Mouse (Mus musculus) kidney, adult 2 months (tissue): ENCODE results near the gene Map1b. TPM values are rescaled to one million over a fixed set of nuclear protein-coding genes. Genes with fewer than 3 reads are reported as not detected.
A peak's percentile ranks its signal among the peaks of the same experiment; 100 is the strongest.

Source experiments
- DNase-seq: peaks from one replicate; pipeline ENCODE4 v3.0.0; 2021
- H3K27ac ChIP-seq: fragments of 200-500 bp; 2 replicates; pipeline ENCODE4 v1.5.1; 2012; ENCODE audit warnings: low read depth, low read length, control low read depth, inconsistent platforms; ENCODE audit not compliant: insufficient read depth
- H3K27me3 ChIP-seq: fragments of 200-500 bp; replicated peaks from 2 replicates; pipeline ENCODE4 v1.6.1; 2012; ENCODE audit warnings: mild to moderate bottlenecking, moderate library complexity, low read length, inconsistent platforms; ENCODE audit not compliant: control insufficient read depth, insufficient read depth
- H3K36me3 ChIP-seq: fragments of 200-500 bp; 2 replicates; pipeline ENCODE4 v1.6.1; 2012; ENCODE audit warnings: mild to moderate bottlenecking, moderate library complexity, low read length, inconsistent platforms; ENCODE audit not compliant: control insufficient read depth, insufficient read depth
- H3K4me1 ChIP-seq: fragments of 200-500 bp; 2 replicates; pipeline ENCODE4 v1.6.1; 2011; ENCODE audit warnings: low read length; ENCODE audit not compliant: control insufficient read depth, insufficient read depth
- H3K4me3 ChIP-seq: fragments of 200-500 bp; 2 replicates; pipeline ENCODE4 v1.5.1; 2011; ENCODE audit warnings: mild to moderate bottlenecking, low read depth, low read length, control low read depth; ENCODE audit not compliant: insufficient read depth
- CTCF ChIP-seq: fragments of 200-500 bp; conservative IDR thresholded peaks from 2 replicates; pipeline ENCODE4 v1.5.1; 2011; ENCODE audit warnings: low read depth, mild to moderate bottlenecking, control low read depth, low read length, moderate library complexity, mixed read lengths; ENCODE audit not compliant: insufficient read depth, insufficient read length
- POLR2A ChIP-seq: fragments of 200-500 bp; IDR thresholded peaks from one replicate; pipeline ENCODE4 v1.6.1; 2011; ENCODE audit warnings: low read depth, low read length, control low read depth
- WGBS: fragments of 180-500 bp; shearing (Covaris S2); methylation state at CpG from one replicate; pipeline ENCODE4 v1.1.7; 2018; 5-methylcytosine and 5-hydroxymethylcytosine counted together
- polyA plus RNA-seq: library from polyadenylated mRNA; depleted of rRNA; stranded (reverse); fragments of >200 nt; gene quantifications from 2 replicates; pipeline ENCODE4 v1.2.3, GENCODE M21; 2012

The Map1b gene
- polyA plus RNA-seq, 1 experiment: 1.3 TPM

DNA sequence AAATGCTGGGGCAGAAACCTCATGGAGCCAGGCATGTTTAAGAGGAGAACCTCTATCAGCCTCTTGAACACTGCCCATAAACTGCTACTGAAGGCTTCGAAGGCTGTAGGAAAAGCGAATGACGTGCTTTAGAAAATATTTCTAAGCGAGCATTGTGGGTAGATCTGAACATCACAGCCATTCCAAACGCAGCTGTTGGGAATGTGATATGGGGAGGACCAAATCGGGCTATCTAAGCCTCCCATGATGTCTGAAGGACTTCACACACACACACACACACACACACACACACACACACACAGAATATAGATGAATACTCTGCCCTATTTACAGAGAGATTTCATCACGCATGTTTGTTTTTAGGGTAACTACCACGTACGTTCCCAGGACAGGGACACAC, 44.3 kb downstream of the Map1b start:
- Histone ChIP-seq H3K4me1 (no peaks in the 10 kb centered on the region), H3K27me3 (no peaks in the 10 kb centered on the region), H3K27ac (no peak overlapping the region), H3K36me3 (no peaks in the 10 kb centered on the region), H3K4me3 (no peak overlapping the region)
- DNase-seq: no peak
- TF ChIP-seq CTCF: no peak
- TF ChIP-seq POLR2A: no peak
- 86% methylated on average over 9 of the region's 9 CpGs for WGBS

DNA sequence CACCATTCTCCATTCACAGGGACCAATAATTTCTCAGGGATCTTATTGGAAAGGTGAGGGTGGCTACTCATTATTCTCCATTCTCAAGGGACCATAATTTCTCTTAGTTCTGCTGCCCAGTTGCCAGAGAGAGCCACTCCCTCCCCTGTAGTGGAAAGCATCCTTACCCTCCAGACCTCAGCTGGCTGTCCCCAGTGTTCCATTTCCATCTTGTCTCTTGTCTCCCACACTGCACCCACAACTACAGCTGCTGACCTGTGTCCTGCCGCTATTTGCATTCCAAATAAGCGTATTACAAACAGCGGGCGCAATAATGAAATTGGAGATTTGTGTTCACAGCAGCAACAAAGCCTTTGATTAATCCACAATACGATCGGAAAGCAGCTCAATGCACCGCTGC, 46.3 kb downstream of the Map1b start:
- Histone ChIP-seq H3K4me3 (no peak overlapping the region), H3K27ac (no peak overlapping the region), H3K27me3 (no peaks in the 10 kb centered on the region), H3K4me1 (no peaks in the 10 kb centered on the region), H3K36me3 (no peaks in the 10 kb centered on the region)
- no peak for DNase-seq
- WGBS: 90% methylated on average over 7 of the region's 7 CpGs
- TF ChIP-seq CTCF: no peak
- TF ChIP-seq POLR2A: no peak

DNA sequence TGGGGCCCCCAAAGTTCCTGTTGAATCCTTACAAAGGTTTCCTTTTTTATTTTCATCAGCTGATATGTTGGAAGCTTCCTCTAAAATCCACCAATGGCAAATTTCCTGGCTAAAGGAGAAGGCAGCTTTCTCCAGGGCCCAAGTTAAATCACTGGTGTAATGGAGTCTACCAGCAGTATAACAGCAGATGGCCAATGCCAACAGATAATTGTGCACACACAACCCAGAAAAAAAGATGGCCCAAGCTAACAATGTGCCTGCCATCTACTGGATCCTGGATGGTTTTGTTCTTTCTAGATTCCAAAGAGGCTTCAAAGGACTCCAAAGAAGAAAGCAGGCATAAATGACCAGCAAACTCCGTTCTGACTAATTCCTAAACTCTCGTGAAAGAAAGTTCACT, 48.1 kb downstream of the Map1b start:
- Histone ChIP-seq H3K27ac (no peak overlapping the region), H3K4me3 (no peak overlapping the region), H3K4me1 (no peaks in the 10 kb centered on the region), H3K27me3 (no peaks in the 10 kb centered on the region), H3K36me3 (no peaks in the 10 kb centered on the region)
- no peak for DNase-seq
- TF ChIP-seq POLR2A: no peak
- TF ChIP-seq CTCF: no peak
- WGBS: 94% methylated on average over 2 of the region's 2 CpGs

DNA sequence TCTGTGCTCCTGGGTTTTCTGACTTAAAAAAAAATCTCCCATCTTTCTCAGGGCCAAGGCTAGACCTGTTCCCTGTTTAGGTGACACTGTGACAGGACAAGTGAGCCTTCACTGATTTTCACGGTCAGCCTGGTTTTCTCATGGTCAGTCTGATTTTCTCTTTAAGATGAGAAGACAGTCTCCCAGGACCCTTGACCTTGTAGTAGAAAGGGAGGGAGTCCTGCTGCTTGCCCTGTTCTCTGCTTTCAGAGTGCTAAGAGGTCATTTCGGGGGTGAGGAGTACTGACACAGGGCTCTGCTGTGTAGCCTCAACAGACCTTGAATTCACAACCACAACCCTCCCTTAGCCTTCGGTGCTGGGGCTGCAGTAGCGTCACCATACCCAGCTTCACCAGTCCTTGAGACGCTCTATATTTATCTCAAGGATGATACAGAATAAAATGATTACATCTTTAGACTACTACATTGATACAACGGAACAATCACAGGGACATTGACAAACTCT, 49.5 kb downstream of the Map1b start:
- H3K4me3 ChIP-seq: no peak overlapping the region

DNA sequence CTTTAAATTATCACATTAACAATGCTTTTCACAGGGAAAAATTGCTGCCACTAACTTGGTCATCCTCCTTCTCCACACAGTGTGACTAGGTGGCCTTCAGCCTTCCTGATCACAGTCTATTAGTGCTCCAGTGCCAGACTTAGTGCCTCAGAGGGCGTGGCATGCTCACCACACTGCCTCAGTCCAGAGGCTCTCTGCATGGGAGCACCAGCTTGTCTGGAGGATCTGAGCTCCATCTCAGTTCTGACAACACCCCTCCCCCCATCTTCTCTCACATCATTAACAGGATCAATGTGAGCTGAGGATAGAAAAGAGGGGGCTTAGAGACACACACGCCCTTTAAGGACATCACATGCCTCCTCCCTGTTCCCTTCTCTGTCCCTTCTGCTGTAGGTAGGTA, 50.3 kb downstream of the Map1b start:
- no peak for TF ChIP-seq CTCF
- TF ChIP-seq POLR2A: no peak
- H3K27me3 ChIP-seq: no peaks in the 10 kb centered on the region
- no peak overlapping the region for H3K27ac ChIP-seq
- H3K36me3 ChIP-seq: no peaks in the 10 kb centered on the region
- WGBS: 95% methylated on average over 2 of the region's 2 CpGs
- H3K4me1 ChIP-seq: no peaks in the 10 kb centered on the region
- H3K4me3 ChIP-seq: no peak overlapping the region
- DNase-seq: no peak

More for the DNA sequence above, 49.5 kb downstream of the Map1b start:
- no peaks in the 10 kb centered on the region for H3K4me1 ChIP-seq
- no peak for DNase-seq
- no peaks in the 10 kb centered on the region for H3K36me3 ChIP-seq
- WGBS: 69% methylated on average over 6 of the region's 6 CpGs
- no peak for TF ChIP-seq CTCF
- TF ChIP-seq POLR2A: no peak
- no peaks in the 10 kb centered on the region for H3K27me3 ChIP-seq
- no peak overlapping the region for H3K27ac ChIP-seq

DNA sequence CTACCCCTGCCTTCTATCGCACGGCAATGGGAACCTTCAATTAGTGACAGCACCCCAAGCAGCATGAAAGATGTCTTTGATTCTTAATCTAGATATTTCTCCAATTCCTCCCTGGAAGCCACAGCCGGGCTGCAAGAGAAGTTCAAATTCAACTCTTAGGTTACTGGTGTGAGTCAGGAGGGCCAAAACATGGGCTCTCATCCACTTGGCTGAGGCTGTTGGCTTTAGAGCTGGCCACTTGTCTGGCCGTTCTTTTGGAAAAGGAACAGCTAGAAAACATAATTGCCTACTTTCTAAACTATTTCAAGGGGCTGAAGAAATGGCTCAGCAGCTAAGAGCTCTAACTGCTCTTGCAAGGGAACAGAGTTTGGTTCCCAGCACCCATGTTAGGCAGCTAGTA, 51.8 kb downstream of the Map1b start:
- no peak for TF ChIP-seq CTCF
- no peak for TF ChIP-seq POLR2A
- Histone ChIP-seq H3K27ac (no peak overlapping the region), H3K4me3 (no peak overlapping the region), H3K4me1 (peaks cover 3% of the 10 kb centered on the region), H3K36me3 (no peaks in the 10 kb centered on the region), H3K27me3 (no peaks in the 10 kb centered on the region)
- no peak for DNase-seq
- WGBS: 81% methylated on average over 4 of the region's 4 CpGs

DNA sequence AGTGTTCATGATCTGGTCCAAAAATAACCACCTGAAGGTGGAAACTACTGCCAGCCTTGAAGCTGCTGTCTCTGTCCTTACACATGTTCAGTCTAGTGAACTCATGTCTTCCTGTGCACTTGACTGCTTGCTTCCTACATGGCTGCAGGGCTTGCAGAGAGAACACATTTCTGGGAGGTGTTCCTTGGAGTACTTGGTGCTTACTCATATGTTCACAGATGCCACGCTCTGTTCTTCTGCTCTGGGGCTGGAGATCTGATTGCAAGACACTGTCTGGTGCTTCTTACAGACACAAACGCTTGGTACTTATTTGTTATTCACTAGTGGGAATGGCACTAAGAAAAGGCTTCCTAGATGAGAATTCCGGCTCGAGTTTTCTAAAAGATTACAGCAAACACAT, 54.5 kb downstream of the Map1b start:
- no peak overlapping the region for H3K4me3 ChIP-seq
- H3K4me1 ChIP-seq: peaks cover 3% of the 10 kb centered on the region
- H3K36me3 ChIP-seq: no peaks in the 10 kb centered on the region
- H3K27ac ChIP-seq: no peak overlapping the region
- DNase-seq: no peak
- 96% methylated on average over 4 of the region's 4 CpGs for WGBS
- TF ChIP-seq POLR2A (no peak), CTCF (no peak)
- no peaks in the 10 kb centered on the region for H3K27me3 ChIP-seq

DNA sequence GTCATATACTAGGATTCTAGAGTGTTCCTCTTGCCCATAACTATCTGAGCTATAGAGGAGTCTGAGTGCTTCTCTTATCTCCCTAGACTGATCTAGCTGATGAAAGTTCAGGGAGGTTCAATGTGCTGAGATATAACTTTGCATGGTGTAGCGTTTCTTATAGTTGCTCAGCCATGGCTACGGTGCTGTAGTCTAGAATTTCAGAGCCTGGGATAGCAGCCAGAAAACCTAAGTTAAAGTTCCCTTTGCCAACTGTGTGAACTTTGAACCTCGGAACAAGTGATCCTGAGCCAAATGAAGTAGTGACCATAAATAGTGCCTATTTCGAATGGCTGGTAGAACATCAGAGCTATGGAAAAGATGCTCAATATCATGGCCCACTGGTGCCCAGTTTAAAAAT, 56.7 kb downstream of the Map1b start:
- no peaks in the 10 kb centered on the region for H3K27me3 ChIP-seq
- H3K4me1 ChIP-seq: peaks cover 3% of the 10 kb centered on the region
- 28% methylated on average over 4 of the region's 4 CpGs for WGBS
- H3K36me3 ChIP-seq: no peaks in the 10 kb centered on the region
- H3K4me3 ChIP-seq: no peak overlapping the region
- H3K27ac ChIP-seq: no peak overlapping the region
- DNase-seq: peak; percentile 85
- TF ChIP-seq CTCF: no peak
- no peak for TF ChIP-seq POLR2A
